Mouse (Mus musculus) liver, postnatal 0 days (tissue): Measurements from ENCODE around the gene Dnm1. TPM values are rescaled to one million over a fixed set of nuclear protein-coding genes. Genes with fewer than 3 reads are reported as not detected.

ENCODE experiments used
- ATAC-seq: fragments of 200-750 bp; cut with Nextera tagmentation; 2 replicates; pipeline ENCODE4 v1.8.0; 2017; ENCODE audit warnings: mild to moderate bottlenecking, moderate library complexity
- DNase-seq: peaks from one replicate; pipeline ENCODE4 v3.0.0-alpha.2; 2016
- H3K27ac ChIP-seq: fragments of 300-500 bp; sonication (generic); 2 replicates; pipeline ENCODE4 v1.5.1; 2014; ENCODE audit warnings: antibody characterized with exemption, moderate library complexity, mild to moderate bottlenecking, low read depth
- H3K27me3 ChIP-seq: fragments of 300-500 bp; sonication (generic); 2 replicates; pipeline ENCODE4 v1.6.1; 2014; ENCODE audit warnings: low read length, control low read depth, mixed read lengths; ENCODE audit not compliant: insufficient read depth
- H3K36me3 ChIP-seq: fragments of 300-500 bp; sonication (generic); replicated peaks from 2 replicates; pipeline ENCODE4 v1.6.1; 2014; ENCODE audit warnings: mild to moderate bottlenecking, control low read depth, low read length, moderate library complexity, mixed read lengths; ENCODE audit not compliant: insufficient read depth
- H3K4me1 ChIP-seq: fragments of 300-500 bp; sonication (generic); 2 replicates; pipeline ENCODE4 v1.6.1; 2014; ENCODE audit warnings: antibody characterized with exemption, mild to moderate bottlenecking, control low read depth; ENCODE audit not compliant: insufficient read depth
- H3K4me2 ChIP-seq: fragments of 300-500 bp; sonication (generic); 2 replicates; pipeline ENCODE4 v1.6.1; 2014; ENCODE audit warnings: low read depth, mild to moderate bottlenecking, low read length, moderate library complexity, mixed read lengths
- H3K4me3 ChIP-seq: fragments of 300-500 bp; sonication (generic); 2 replicates; pipeline ENCODE4 v1.5.1; 2014; ENCODE audit warnings: low read depth, low read length
- H3K9ac ChIP-seq: fragments of 300-500 bp; sonication (generic); replicated peaks from 2 replicates; pipeline ENCODE4 v1.6.1; 2014; ENCODE audit warnings: mild to moderate bottlenecking, moderate library complexity
- H3K9me3 ChIP-seq: fragments of 300-500 bp; sonication (generic); 2 replicates; pipeline ENCODE4 v1.6.1; 2016; ENCODE audit warnings: mild to moderate bottlenecking, control low read depth, low read length, mixed read lengths
- CTCF ChIP-seq: sonication (generic); IDR thresholded peaks from 2 replicates; pipeline ENCODE4 v1.5.1; 2016; ENCODE audit warnings: antibody characterized with exemption, low read depth
- EP300 ChIP-seq: IDR thresholded peaks from 2 replicates; pipeline ENCODE4 v1.6.1; 2016; ENCODE audit warnings: antibody characterized with exemption, low read depth, mild to moderate bottlenecking
- WGBS: fragments of 180-500 bp; shearing (Covaris S2); extraction: QIAGEN DNeasy Blood & Tissue Kit; methylation state at CpG from one replicate; pipeline ENCODE4 v1.1.7; 2014; ENCODE audit not compliant: insufficient replicate concordance; 5-methylcytosine and 5-hydroxymethylcytosine counted together
- polyA plus RNA-seq: library from polyadenylated mRNA; unstranded; fragments of >200 nt; fragmentation: Nextera tagmentation; extraction: Ambion mirVana; gene quantifications from 2 replicates; pipeline ENCODE4 v1.2.1, GENCODE M21; 2015

Gene Dnm1
- polyA plus RNA-seq, 1 experiment from 2014 or later, result 0.25 TPM

GRCm38 (mm10) chr2:32312318-32312964, 40.7 kb downstream of the Dnm1 start:
- H3K4me3 ChIP-seq, result peak overlapping the region; percentile 52
- H3K4me1 ChIP-seq, result peaks cover 15% of the 10 kb centered on the region
- 2% methylated on average over 36 of the region's 56 CpGs for WGBS
- no peak for TF ChIP-seq CTCF
- no peak for TF ChIP-seq EP300
- DNase-seq, result peak; percentile 94
- H3K36me3 ChIP-seq, result peaks cover 12% of the 10 kb centered on the region
- H3K4me2 ChIP-seq, result peak overlapping the region; percentile 94
- H3K27me3 ChIP-seq, result peaks cover 12% of the 10 kb centered on the region
- H3K9ac ChIP-seq, result peak overlapping the region; percentile 53
- no peaks in the 10 kb centered on the region for H3K9me3 ChIP-seq
- ATAC-seq, result peak; percentile 89
- H3K27ac ChIP-seq, result no peak overlapping the region

- TF ChIP-seq CTCF, result no peak
- no peak for TF ChIP-seq EP300
- Histone ChIP-seq H3K4me2 (peak overlapping the region; percentile 94), H3K36me3 (peaks cover 12% of the 10 kb centered on the region), H3K27ac (no peak overlapping the region), H3K9ac (peak overlapping the region; percentile 53), H3K4me3 (peak overlapping the region; percentile 52), H3K4me1 (peaks cover 15% of the 10 kb centered on the region), H3K27me3 (peaks cover 9% of the 10 kb centered on the region), H3K9me3 (no peaks in the 10 kb centered on the region)
- WGBS, result 12% methylated on average over 35 of the region's 42 CpGs
- ATAC-seq (peak; percentile 5; the same call in 1 of the 2 replicates), DNase-seq (no peak)
Observed at GRCm38 (mm10) chr2:32311443-32312317, 41.5 kb downstream of the Dnm1 start.

GRCm38 (mm10) chr2:32310096-32310845, 42.9 kb downstream of the Dnm1 start:
- Histone ChIP-seq H3K27me3 (peaks cover 9% of the 10 kb centered on the region), H3K4me1 (peaks cover 15% of the 10 kb centered on the region), H3K4me3 (no peak overlapping the region), H3K4me2 (no peak overlapping the region), H3K27ac (no peak overlapping the region), H3K9ac (no peak overlapping the region), H3K36me3 (peaks cover 25% of the 10 kb centered on the region), H3K9me3 (no peaks in the 10 kb centered on the region)
- no peak for DNase-seq
- TF ChIP-seq CTCF, result no peak
- TF ChIP-seq EP300, result no peak
- ATAC-seq, result no peak
- 79% methylated on average over 18 of the region's 18 CpGs for WGBS

GRCm38 (mm10) chr2:32308870-32309568, 44.1 kb downstream of the Dnm1 start:
- WGBS, result 81% methylated on average over 16 of the region's 16 CpGs
- Histone ChIP-seq H3K9ac (no peak overlapping the region), H3K9me3 (no peaks in the 10 kb centered on the region), H3K36me3 (peaks cover 37% of the 10 kb centered on the region), H3K27ac (no peak overlapping the region), H3K4me2 (no peak overlapping the region), H3K27me3 (peaks cover 9% of the 10 kb centered on the region), H3K4me1 (peaks cover 15% of the 10 kb centered on the region), H3K4me3 (no peak overlapping the region)
- DNase-seq (no peak), ATAC-seq (no peak)
- TF ChIP-seq EP300, result no peak
- TF ChIP-seq CTCF, result no peak

- Histone ChIP-seq H3K4me2 (no peak overlapping the region), H3K4me3 (no peak overlapping the region), H3K27me3 (peaks cover 9% of the 10 kb centered on the region), H3K9ac (no peak overlapping the region), H3K4me1 (peaks cover 15% of the 10 kb centered on the region), H3K9me3 (no peaks in the 10 kb centered on the region), H3K27ac (no peak overlapping the region), H3K36me3 (peaks cover 46% of the 10 kb centered on the region)
- ATAC-seq (no peak), DNase-seq (peak; percentile 60)
- WGBS, result 57% methylated on average over 8 of the region's 8 CpGs
- TF ChIP-seq CTCF (peak; percentile 87), EP300 (no peak)
Observed at GRCm38 (mm10) chr2:32307941-32308760, 45.0 kb downstream of the Dnm1 start.
